Mouse (Mus musculus): ENCODE measurements at regions not wholly inside any gene's neighbourhood (a gene's known extent, or its start where the extent isn't known, plus 50 kb on each side); places are given as distances from the start of the nearest gene placed in this dataset.
A peak's percentile ranks its signal among the peaks of the same experiment; 100 is the strongest.

DNA sequence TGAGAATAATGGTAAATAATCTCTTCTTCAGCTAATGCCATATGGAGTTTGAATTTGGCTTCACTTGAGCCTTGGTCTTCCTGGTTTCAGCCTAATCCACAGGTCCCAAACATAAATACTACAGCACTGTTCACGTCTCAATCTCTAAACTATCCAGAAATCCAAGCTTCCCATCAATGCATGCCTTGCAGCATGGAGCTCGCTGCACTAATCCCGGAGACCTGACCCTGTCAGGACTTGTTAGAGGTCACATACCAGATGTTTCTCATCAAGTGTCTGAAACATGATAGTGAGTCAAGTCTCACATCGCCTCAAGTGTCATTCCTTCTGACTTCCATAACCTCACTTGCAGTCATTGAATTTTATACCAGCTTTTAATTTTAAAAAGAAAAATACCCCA, 1082.9 kb upstream of the Cited2 start:
- Histone ChIP-seq H3K4me3 (ENCODE audit: low read depth, low read length) (no peak overlapping the region), H3K27me3 (ENCODE audit: control insufficient read depth, insufficient read depth, low read depth, low read length) (no peaks in the 10 kb centered on the region), H3K4me1 (ENCODE audit: control insufficient read depth, insufficient read depth, low read length) (no peaks in the 10 kb centered on the region; the same call in 1 of the 2 replicates), H3K4me2 (ENCODE audit: low read length) (no peak overlapping the region), H3K27ac (ENCODE audit: low read length) (no peak overlapping the region), H3K36me3 (ENCODE audit: control insufficient read depth, insufficient read depth, low read length) (no peaks in the 10 kb centered on the region), H3K9me3 (replicated peaks; ENCODE audit: control insufficient read depth, low read length, poor library complexity, severe bottlenecking) (no peaks in the 10 kb centered on the region), H3K9ac (ENCODE audit: low read depth, low read length) (no peak overlapping the region)
- WGBS, result 50% methylated on average over 4 of the region's 4 CpGs
- no peak for ATAC-seq

DNA sequence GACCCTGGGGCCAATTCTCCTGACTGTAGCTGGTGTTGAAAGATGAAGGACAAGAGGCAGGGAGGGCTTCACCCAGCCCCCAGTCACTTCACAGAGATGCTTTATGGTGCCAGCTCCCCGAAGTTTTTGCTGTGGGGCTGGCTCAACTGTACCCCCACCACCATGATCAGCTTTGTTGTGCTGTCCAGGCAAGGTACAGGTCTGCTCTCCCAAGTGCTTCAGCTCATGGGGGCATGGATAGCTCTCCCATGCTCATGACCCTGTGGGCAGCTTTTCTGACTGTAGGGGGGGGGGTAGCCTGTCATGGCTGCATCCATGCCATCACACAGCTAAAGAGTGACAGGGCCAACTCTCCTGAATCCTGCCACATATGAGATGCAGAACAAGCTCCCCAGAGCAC, 1072.9 kb upstream of the Cited2 start:
- H3K4me2 ChIP-seq (ENCODE audit: low read length), result no peak overlapping the region
- H3K36me3 ChIP-seq (ENCODE audit: control insufficient read depth, insufficient read depth, low read length), result no peaks in the 10 kb centered on the region
- ATAC-seq, result no peak
- H3K27ac ChIP-seq (ENCODE audit: low read length), result no peak overlapping the region
- H3K9me3 ChIP-seq (replicated peaks; ENCODE audit: control insufficient read depth, low read length, poor library complexity, severe bottlenecking), result no peaks in the 10 kb centered on the region
- no peaks in the 10 kb centered on the region for H3K27me3 ChIP-seq (ENCODE audit: control insufficient read depth, insufficient read depth, low read depth, low read length)
- WGBS, result 85% methylated on average over 1 of the region's 1 CpGs
- H3K4me3 ChIP-seq (ENCODE audit: low read depth, low read length), result no peak overlapping the region
- H3K9ac ChIP-seq (ENCODE audit: low read depth, low read length), result no peak overlapping the region
- H3K4me1 ChIP-seq (ENCODE audit: control insufficient read depth, insufficient read depth, low read length), result no peaks in the 10 kb centered on the region

DNA sequence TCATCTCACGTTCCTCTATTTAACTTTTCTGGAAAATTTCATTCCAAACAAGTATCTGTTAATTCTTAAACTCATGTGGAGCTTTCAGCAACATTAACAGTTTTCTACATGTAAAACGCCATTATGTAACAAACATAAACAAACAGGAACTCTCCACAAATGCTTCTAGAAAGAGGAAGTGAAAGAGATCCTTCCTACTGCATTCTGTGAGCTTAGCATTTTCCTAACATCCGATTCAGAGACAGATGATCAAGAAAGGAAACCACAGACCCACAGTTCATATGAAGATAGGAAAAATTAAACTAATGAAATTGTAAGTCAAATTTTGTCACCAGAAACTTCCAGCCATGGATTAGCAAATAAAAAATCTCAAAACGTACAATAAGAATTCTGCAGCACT, 1070.6 kb upstream of the Cited2 start:
- Histone ChIP-seq H3K9me3 (replicated peaks; ENCODE audit: control insufficient read depth, low read length, poor library complexity, severe bottlenecking) (no peaks in the 10 kb centered on the region), H3K27ac (ENCODE audit: low read length) (no peak overlapping the region), H3K4me1 (ENCODE audit: control insufficient read depth, insufficient read depth, low read length) (no peaks in the 10 kb centered on the region), H3K9ac (ENCODE audit: low read depth, low read length) (no peak overlapping the region), H3K36me3 (ENCODE audit: control insufficient read depth, insufficient read depth, low read length) (no peaks in the 10 kb centered on the region), H3K27me3 (ENCODE audit: control insufficient read depth, insufficient read depth, low read depth, low read length) (no peaks in the 10 kb centered on the region), H3K4me2 (ENCODE audit: low read length) (no peak overlapping the region), H3K4me3 (ENCODE audit: low read depth, low read length) (no peak overlapping the region)
- 88% methylated on average over 4 of the region's 4 CpGs for WGBS
- ATAC-seq, result no peak

DNA sequence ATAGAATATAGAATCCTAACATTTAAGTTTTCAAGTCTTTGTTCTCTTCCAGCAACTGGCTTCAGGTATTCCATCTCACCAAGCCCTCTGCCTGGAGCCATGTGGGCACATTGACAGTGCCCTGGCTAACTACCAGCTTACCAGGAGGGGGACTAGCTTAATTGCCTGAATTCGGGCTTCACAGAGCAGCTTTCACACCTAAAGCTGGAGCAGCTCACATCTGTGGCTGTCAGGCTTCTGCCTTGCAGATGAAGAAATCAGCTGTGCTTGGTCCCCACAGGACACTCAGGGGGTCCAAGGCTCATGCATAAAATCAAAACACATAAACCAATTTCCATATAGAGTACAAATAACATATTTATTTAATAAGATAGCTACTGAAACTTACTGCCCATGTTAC, 1058.5 kb upstream of the Cited2 start:
- Histone ChIP-seq H3K4me2 (ENCODE audit: low read length) (no peak overlapping the region), H3K4me1 (ENCODE audit: control insufficient read depth, insufficient read depth, low read length) (peaks cover 3% of the 10 kb centered on the region; the same call in 1 of the 2 replicates), H3K9me3 (replicated peaks; ENCODE audit: control insufficient read depth, low read length, poor library complexity, severe bottlenecking) (no peaks in the 10 kb centered on the region), H3K9ac (ENCODE audit: low read depth, low read length) (no peak overlapping the region), H3K36me3 (ENCODE audit: control insufficient read depth, insufficient read depth, low read length) (no peaks in the 10 kb centered on the region), H3K4me3 (ENCODE audit: low read depth, low read length) (no peak overlapping the region), H3K27ac (ENCODE audit: low read length) (no peak overlapping the region), H3K27me3 (ENCODE audit: control insufficient read depth, insufficient read depth, low read depth, low read length) (no peaks in the 10 kb centered on the region)
- ATAC-seq, result peak; percentile 62; the same call in 1 of the 2 replicates
- WGBS, result 30% methylated on average over 1 of the region's 1 CpGs

DNA sequence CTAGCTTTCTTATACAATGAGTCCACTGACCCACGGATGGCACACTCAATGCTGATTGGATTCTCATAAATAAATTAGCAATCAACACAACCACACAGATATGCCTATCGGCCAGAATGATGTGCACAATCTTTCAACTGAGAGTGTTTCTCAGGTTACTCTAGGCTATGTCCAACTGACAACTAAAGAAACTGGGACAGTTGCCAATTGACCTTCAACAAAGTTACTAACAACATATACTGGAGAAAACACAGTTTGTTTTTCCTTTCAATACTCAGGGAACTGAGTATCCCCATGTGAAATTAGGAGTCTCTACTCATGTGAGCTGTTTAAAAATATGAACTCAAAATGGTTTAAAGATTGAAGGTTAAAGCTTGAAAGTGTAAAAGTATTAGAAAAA, 1052.7 kb upstream of the Cited2 start:
- H3K4me2 ChIP-seq (ENCODE audit: low read length), result no peak overlapping the region
- no peaks in the 10 kb centered on the region for H3K27me3 ChIP-seq (ENCODE audit: control insufficient read depth, insufficient read depth, low read depth, low read length)
- H3K9ac ChIP-seq (ENCODE audit: low read depth, low read length), result no peak overlapping the region
- no peak for ATAC-seq
- H3K27ac ChIP-seq (ENCODE audit: low read length), result no peak overlapping the region
- no peak overlapping the region for H3K4me3 ChIP-seq (ENCODE audit: low read depth, low read length)
- 64% methylated on average over 2 of the region's 2 CpGs for WGBS
- H3K36me3 ChIP-seq (ENCODE audit: control insufficient read depth, insufficient read depth, low read length), result no peaks in the 10 kb centered on the region
- no peaks in the 10 kb centered on the region for H3K4me1 ChIP-seq (ENCODE audit: control insufficient read depth, insufficient read depth, low read length)
- no peaks in the 10 kb centered on the region for H3K9me3 ChIP-seq (replicated peaks; ENCODE audit: control insufficient read depth, low read length, poor library complexity, severe bottlenecking)

DNA sequence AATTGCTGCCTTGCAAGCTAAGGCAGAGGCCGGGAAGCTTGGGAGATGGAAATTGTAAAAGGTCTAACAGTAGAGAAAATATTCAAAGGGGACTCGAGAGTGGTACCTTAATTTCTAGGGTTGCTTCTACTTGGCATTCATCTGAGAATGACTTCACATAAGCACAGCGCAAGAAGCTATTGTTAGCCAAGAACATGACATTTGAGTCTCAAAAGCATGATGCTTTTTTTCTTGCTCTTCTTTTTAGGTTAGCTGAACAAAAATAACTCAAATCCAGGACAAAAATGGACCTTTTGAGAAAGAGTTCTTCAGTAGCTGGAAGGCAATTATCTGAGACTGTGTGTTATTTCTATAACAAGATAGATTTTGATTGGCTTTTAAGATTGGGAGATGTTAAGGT, 1042.0 kb upstream of the Cited2 start:
- H3K9me3 ChIP-seq (replicated peaks; ENCODE audit: control insufficient read depth, low read length, poor library complexity, severe bottlenecking), result no peaks in the 10 kb centered on the region
- H3K4me1 ChIP-seq (ENCODE audit: control insufficient read depth, insufficient read depth, low read length), result no peaks in the 10 kb centered on the region
- WGBS, result 81% methylated on average over 3 of the region's 3 CpGs
- no peak overlapping the region for H3K27ac ChIP-seq (ENCODE audit: low read length)
- no peaks in the 10 kb centered on the region for H3K27me3 ChIP-seq (ENCODE audit: control insufficient read depth, insufficient read depth, low read depth, low read length)
- H3K9ac ChIP-seq (ENCODE audit: low read depth, low read length), result no peak overlapping the region
- H3K36me3 ChIP-seq (ENCODE audit: control insufficient read depth, insufficient read depth, low read length), result no peaks in the 10 kb centered on the region
- H3K4me2 ChIP-seq (ENCODE audit: low read length), result no peak overlapping the region
- no peak overlapping the region for H3K4me3 ChIP-seq (ENCODE audit: low read depth, low read length)
- no peak for ATAC-seq

DNA sequence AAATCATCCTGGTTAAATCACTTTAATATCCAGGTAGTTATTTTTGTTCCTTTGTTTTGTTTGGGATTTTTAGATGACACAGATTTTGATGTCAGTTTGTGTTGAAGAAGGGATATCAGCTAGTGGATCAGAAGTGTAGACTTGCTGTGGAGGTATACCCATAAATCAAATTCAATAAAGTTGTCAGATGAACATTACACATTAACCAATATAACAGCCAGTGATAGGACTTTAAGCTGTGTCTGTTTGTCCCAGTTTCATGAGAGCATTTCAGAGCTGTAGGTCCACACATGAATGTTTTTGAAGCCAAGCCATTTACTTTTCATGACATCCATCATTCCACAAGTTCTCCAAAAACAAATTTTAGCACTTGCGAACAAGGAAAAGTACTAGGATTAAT, 1037.7 kb upstream of the Cited2 start:
- 96% methylated on average over 1 of the region's 1 CpGs for WGBS
- Histone ChIP-seq H3K27ac (ENCODE audit: low read length) (no peak overlapping the region), H3K36me3 (ENCODE audit: control insufficient read depth, insufficient read depth, low read length) (no peaks in the 10 kb centered on the region), H3K4me1 (ENCODE audit: control insufficient read depth, insufficient read depth, low read length) (no peaks in the 10 kb centered on the region), H3K4me2 (ENCODE audit: low read length) (no peak overlapping the region), H3K9me3 (replicated peaks; ENCODE audit: control insufficient read depth, low read length, poor library complexity, severe bottlenecking) (no peaks in the 10 kb centered on the region), H3K27me3 (ENCODE audit: control insufficient read depth, insufficient read depth, low read depth, low read length) (no peaks in the 10 kb centered on the region), H3K9ac (ENCODE audit: low read depth, low read length) (no peak overlapping the region), H3K4me3 (ENCODE audit: low read depth, low read length) (no peak overlapping the region)
- ATAC-seq, result no peak

DNA sequence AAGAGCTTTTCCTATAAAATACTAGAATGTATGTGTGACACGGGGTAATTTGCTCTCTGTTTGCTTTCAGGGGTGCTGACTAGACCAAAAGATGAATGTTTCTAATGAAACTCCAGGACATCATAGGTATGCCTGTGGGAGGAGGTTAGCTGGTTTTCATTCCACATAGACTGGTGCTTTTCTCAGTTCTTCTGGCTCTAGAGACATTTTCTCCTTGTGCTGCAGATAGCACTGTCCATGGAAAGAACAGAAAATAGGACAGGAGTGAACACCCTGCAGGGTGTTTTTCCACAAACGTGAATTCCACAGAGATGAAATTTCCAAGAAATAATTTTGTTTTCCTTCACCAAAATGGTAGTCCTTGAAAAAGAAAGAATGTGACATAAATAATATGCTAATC, 1016.0 kb upstream of the Cited2 start:
- Histone ChIP-seq H3K9ac (ENCODE audit: low read depth, low read length) (no peak overlapping the region), H3K27me3 (ENCODE audit: control insufficient read depth, insufficient read depth, low read depth, low read length) (no peaks in the 10 kb centered on the region), H3K4me3 (ENCODE audit: low read depth, low read length) (no peak overlapping the region), H3K36me3 (ENCODE audit: control insufficient read depth, insufficient read depth, low read length) (no peaks in the 10 kb centered on the region), H3K4me1 (ENCODE audit: control insufficient read depth, insufficient read depth, low read length) (no peaks in the 10 kb centered on the region), H3K4me2 (ENCODE audit: low read length) (no peak overlapping the region), H3K27ac (ENCODE audit: low read length) (no peak overlapping the region), H3K9me3 (replicated peaks; ENCODE audit: control insufficient read depth, low read length, poor library complexity, severe bottlenecking) (no peaks in the 10 kb centered on the region)
- ATAC-seq, result no peak
- 64% methylated on average over 2 of the region's 2 CpGs for WGBS

DNA sequence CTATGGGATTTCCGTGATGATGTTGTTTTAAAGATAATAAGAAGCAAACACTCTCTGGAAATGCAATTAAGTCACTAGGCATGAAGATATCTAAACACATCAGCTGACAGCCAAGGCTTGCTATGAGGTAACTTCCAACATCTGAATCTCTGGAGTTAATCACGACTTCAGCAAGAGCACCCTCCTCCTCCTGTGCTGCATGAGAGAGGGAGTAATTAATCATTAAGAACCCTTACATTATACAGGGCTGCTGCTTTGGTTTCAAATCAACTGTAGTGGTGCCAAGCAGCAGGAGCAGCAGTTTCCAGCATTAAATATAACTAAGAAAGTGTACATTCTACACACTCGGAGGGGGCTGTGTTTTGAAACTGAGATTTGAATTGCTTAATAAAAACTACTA, 1009.9 kb upstream of the Cited2 start:
- H3K9ac ChIP-seq (ENCODE audit: low read depth, low read length), result no peak overlapping the region
- H3K36me3 ChIP-seq (ENCODE audit: control insufficient read depth, insufficient read depth, low read length), result no peaks in the 10 kb centered on the region
- ATAC-seq, result no peak
- H3K4me2 ChIP-seq (ENCODE audit: low read length), result no peak overlapping the region
- no peaks in the 10 kb centered on the region for H3K9me3 ChIP-seq (replicated peaks; ENCODE audit: control insufficient read depth, low read length, poor library complexity, severe bottlenecking)
- no peaks in the 10 kb centered on the region for H3K4me1 ChIP-seq (ENCODE audit: control insufficient read depth, insufficient read depth, low read length)
- no peaks in the 10 kb centered on the region for H3K27me3 ChIP-seq (ENCODE audit: control insufficient read depth, insufficient read depth, low read depth, low read length)
- no peak overlapping the region for H3K4me3 ChIP-seq (ENCODE audit: low read depth, low read length)
- no peak overlapping the region for H3K27ac ChIP-seq (ENCODE audit: low read length)
- 75% methylated on average over 3 of the region's 3 CpGs for WGBS

DNA sequence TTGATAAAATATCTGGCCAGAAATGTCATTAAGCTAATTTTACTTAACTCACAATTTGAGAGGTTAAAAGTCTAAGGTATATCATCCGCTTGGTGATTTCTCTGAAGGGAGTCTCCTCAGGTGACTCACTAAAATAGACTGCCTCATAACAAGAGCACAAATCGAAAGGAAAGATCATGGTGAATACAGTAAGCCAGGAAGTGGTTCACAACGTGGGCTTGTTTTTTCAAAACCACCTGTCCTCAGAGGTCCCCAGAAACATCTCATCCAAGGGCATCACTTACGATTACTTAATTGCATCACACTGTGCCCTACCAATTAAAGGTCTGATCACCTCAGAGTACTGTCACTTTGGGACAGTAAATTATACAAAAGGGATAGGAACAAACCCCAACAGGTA, 1009.0 kb upstream of the Cited2 start:
- Histone ChIP-seq H3K27ac (ENCODE audit: low read length) (no peak overlapping the region), H3K36me3 (ENCODE audit: control insufficient read depth, insufficient read depth, low read length) (no peaks in the 10 kb centered on the region), H3K4me2 (ENCODE audit: low read length) (no peak overlapping the region), H3K4me1 (ENCODE audit: control insufficient read depth, insufficient read depth, low read length) (no peaks in the 10 kb centered on the region), H3K9ac (ENCODE audit: low read depth, low read length) (no peak overlapping the region), H3K27me3 (ENCODE audit: control insufficient read depth, insufficient read depth, low read depth, low read length) (no peaks in the 10 kb centered on the region), H3K9me3 (replicated peaks; ENCODE audit: control insufficient read depth, low read length, poor library complexity, severe bottlenecking) (no peaks in the 10 kb centered on the region), H3K4me3 (ENCODE audit: low read depth, low read length) (no peak overlapping the region)
- WGBS, result 83% methylated on average over 4 of the region's 4 CpGs
- no peak for ATAC-seq

Measured in midbrain, embryonic 16.5 days (tissue).